Mouse (Mus musculus) ES-E14 (cell line): ENCODE data around the gene Olfr1437. TPM values are rescaled to one million over a fixed set of nuclear protein-coding genes. Genes with fewer than 3 reads are reported as not detected.
"Not testable (repeated sequence)": the region's sequence is repeated elsewhere in the genome, so short reads cannot be mapped to it uniquely, and the experiment has no call there.

Experiments used
- DNase-seq: peaks from one replicate; pipeline ENCODE4 v3.0.0-alpha.2; 2013; ENCODE audit warnings: low read depth, low spot score
- H3K27ac ChIP-seq: 2 replicates; pipeline ENCODE4 v1.5.1; 2012; ENCODE audit warnings: low read depth, mild to moderate bottlenecking, low read length, moderate library complexity, mixed read lengths; ENCODE audit not compliant: poor library complexity, insufficient read depth, severe bottlenecking
- H3K36me3 ChIP-seq: 2 replicates; pipeline ENCODE4 v1.6.1; 2012; ENCODE audit warnings: mild to moderate bottlenecking, low read length, moderate library complexity, mixed read lengths; ENCODE audit not compliant: control insufficient read depth, poor library complexity, insufficient read depth, severe bottlenecking
- H3K4me1 ChIP-seq, 2 experiments: fragments of 150-350 bp in 1 of 2; sonication (generic) in 1 of 2; 2 replicates each; pipeline ENCODE4 v1.6.1; 2012; ENCODE audit warnings: low read length in 2 of 2, mild to moderate bottlenecking in 1 of 2, mixed read lengths in 1 of 2; ENCODE audit not compliant: control insufficient read depth in 2 of 2, insufficient read depth in 2 of 2, poor library complexity in 1 of 2
- H3K4me3 ChIP-seq, 2 experiments: fragments of 150-350 bp in 1 of 2; sonication (generic) in 1 of 2; 2 replicates each; pipeline ENCODE4 v1.5.1; 2012; ENCODE audit warnings: low read length in 2 of 2, low read depth in 1 of 2, mild to moderate bottlenecking in 1 of 2, mixed read lengths in 1 of 2; ENCODE audit not compliant: insufficient read depth in 1 of 2, poor library complexity in 1 of 2, severe bottlenecking in 1 of 2
- H3K9ac ChIP-seq: 2 replicates; pipeline ENCODE4 v1.6.1; 2012; ENCODE audit warnings: low read depth, mild to moderate bottlenecking, low read length, mixed read lengths; ENCODE audit not compliant: poor library complexity, insufficient read depth, severe bottlenecking
- H3K9me3 ChIP-seq: fragments of 150-350 bp; sonication (generic); 2 replicates; pipeline ENCODE4 v1.6.1; 2012; ENCODE audit warnings: low read depth, mild to moderate bottlenecking, low read length; ENCODE audit not compliant: control insufficient read depth, insufficient read depth
- CHD2 ChIP-seq: IDR thresholded peaks from 2 replicates; pipeline ENCODE4 v1.6.1; 2014; ENCODE audit warnings: mild to moderate bottlenecking, low read depth, low read length, inconsistent platforms
- HCFC1 ChIP-seq: IDR thresholded peaks from 2 replicates; pipeline ENCODE4 v1.6.1; 2012; ENCODE audit warnings: low read length, inconsistent platforms, borderline replicate concordance; ENCODE audit not compliant: insufficient read depth
- MAFK ChIP-seq: IDR thresholded peaks from 2 replicates; pipeline ENCODE4 v1.6.1; 2014; ENCODE audit warnings: mild to moderate bottlenecking, low read depth, low read length, inconsistent platforms; ENCODE audit not compliant: insufficient read depth
- ZC3H11A ChIP-seq: IDR thresholded peaks from 2 replicates; pipeline ENCODE4 v1.6.1; 2012; ENCODE audit warnings: low read depth, mild to moderate bottlenecking, inconsistent platforms, low read length, borderline replicate concordance
- ZNF384 ChIP-seq: IDR thresholded peaks from 2 replicates; pipeline ENCODE4 v1.6.1; 2012; ENCODE audit warnings: low read depth, low read length, inconsistent platforms
- in situ Hi-C, 2 experiments: fragments of 600-800 bp; cut with MboI; formaldehyde crosslinking; loops; one replicate each; pipeline ENCODE4 v1.15.1; 2025; ENCODE audit warnings: low sequenced_read_pairs in 2 of 2, inconsistent platforms in 1 of 2; ENCODE audit not compliant: unreplicated experiment in 2 of 2
- total RNA-seq: library from RNA; depleted of rRNA; stranded (reverse); fragments of 300-350 nt; gene quantifications from 2 replicates; pipeline ENCODE4 v1.2.3, GENCODE M21; 2012; rRNA removed

Gene Olfr1437
- total RNA-seq = not detected in 2 replicates

DNA sequence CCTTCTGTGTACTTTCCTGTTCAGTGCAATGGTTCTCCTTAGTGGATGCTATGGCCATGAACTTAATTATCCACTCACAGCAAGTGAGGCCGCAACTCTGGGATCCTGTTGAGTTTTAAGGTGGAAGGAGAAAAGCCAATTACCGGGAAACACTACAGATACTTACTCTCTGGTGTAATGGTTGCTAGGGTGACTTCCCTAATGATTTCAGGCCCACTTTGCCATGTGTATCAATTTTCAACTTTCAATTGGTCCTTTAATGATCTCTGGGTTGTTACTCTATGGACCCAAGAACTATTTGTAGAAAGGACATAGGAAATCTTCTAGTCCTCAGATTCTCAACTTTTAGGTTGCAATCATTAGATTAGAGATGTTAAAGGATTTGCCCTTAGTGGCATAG is at the start of gene Olfr1437:
Olfr1437 (minus strand) TSS at position 101 of the 400 bp plus-strand sequence.
- Histone ChIP-seq H3K9me3 (no peaks in the 10 kb centered on the region), H3K9ac (no peak within 1 kb of the TSS), H3K36me3 (no peaks in the 10 kb centered on the region), H3K4me3 (no peak within 1 kb of the TSS), H3K4me1 (no peaks in the 10 kb centered on the region), H3K27ac (no peak within 1 kb of the TSS)
- no peak for DNase-seq
- TF ChIP-seq HCFC1 (no peak), ZNF384 (no peak), MAFK (no peak), ZC3H11A (no peak), CHD2 (no peak)
- in situ Hi-C loops = no loop called here

DNA sequence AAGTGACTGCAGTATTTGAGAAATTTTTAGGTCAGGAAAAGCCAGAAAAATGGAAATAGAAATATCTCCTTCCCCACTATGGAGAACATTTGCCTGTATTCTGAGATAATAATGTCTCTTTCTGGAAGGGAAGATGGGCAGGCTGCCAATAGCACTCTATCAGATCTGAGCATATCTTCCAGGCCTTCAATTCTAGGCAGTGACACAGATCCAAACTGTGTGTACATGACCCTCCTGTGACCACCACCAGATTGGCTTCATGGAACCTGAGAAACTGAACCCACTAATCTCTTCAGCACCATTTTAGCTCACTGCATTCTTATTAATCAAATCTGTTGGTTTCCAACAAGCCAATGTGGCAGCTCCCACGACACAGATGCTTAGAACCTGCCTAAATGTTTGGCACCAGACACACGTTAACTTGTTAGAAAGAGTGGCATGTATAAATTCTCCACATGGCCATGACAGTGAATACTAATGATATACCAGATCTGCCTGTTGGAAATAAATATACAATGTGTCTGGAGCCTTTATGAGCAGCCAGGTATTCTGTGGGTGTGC is 49.6 kb upstream of the Olfr1437 start:
- Histone ChIP-seq H3K4me1 (no peaks in the 10 kb centered on the region), H3K9me3 (no peaks in the 10 kb centered on the region), H3K4me3 (no peak overlapping the region), H3K27ac (no peak overlapping the region), H3K9ac (no peak overlapping the region), H3K36me3 (no peaks in the 10 kb centered on the region)
- no peak for DNase-seq
- in situ Hi-C loops = no loop called here
- TF ChIP-seq ZNF384 (no peak), ZC3H11A (no peak), MAFK (no peak), HCFC1 (no peak), CHD2 (no peak)

DNA sequence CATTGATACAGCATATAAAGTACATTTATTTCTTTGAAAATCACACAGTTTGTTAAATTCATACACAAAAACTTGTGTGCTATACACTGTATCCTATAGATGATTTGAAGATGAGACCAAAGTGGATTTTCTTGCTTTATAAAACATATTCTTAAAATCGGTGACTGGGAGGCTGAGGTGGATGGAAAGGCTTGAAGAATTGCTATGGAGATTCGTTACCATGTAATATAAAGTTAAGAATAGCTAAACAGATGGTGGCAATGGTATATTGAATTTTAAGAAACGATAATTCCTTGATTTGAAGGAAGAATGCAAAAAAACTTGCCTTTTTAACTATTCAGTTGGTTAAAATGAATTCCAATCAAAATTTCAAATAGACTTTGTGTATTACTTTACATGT is 48.1 kb upstream of the Olfr1437 start:
- H3K36me3 ChIP-seq = no peaks in the 10 kb centered on the region
- H3K4me3 ChIP-seq = no peak overlapping the region
- TF ChIP-seq CHD2 (no peak), ZNF384 (no peak)
- H3K27ac ChIP-seq = no peak overlapping the region
- DNase-seq = no peak
- in situ Hi-C loops = no loop called here
- no peaks in the 10 kb centered on the region for H3K9me3 ChIP-seq
- H3K4me1 ChIP-seq = no peaks in the 10 kb centered on the region
- H3K9ac ChIP-seq = no peak overlapping the region

DNA sequence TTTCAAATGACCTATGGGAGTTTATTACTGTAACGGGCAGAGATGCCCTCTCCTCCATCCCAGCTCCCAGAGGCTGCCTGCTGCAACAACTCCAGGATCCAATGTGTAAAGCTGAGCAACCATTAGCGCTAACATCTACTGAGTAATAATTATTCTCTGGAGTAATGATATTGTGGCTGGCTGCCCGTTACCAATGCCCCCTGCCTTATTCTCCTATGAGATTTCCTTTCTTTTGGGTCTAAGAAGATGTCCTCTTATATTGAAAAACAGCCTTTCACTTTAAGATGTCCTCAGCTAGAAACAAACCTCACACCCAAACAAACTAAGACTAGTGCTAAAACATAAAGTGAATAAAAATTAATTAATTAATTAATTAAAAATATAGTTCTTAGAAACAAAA is 10.9 kb upstream of the Olfr1437 start, which contains the start of gene Olfr1438-ps1:
Olfr1438-ps1 (minus strand) TSS at position 101 of the 400 bp plus-strand sequence.
- no peak for DNase-seq
- TF ChIP-seq CHD2 (no peak), MAFK (no peak), ZC3H11A (no peak), ZNF384 (no peak), HCFC1 (no peak)
- Histone ChIP-seq H3K9me3 (no peaks in the 10 kb centered on the region), H3K4me1 (no peaks in the 10 kb centered on the region), H3K36me3 (no peaks in the 10 kb centered on the region), H3K27ac (no peak within 1 kb of the TSS), H3K9ac (no peak within 1 kb of the TSS), H3K4me3 (no peak within 1 kb of the TSS)
- in situ Hi-C loops = no loop called here

DNA sequence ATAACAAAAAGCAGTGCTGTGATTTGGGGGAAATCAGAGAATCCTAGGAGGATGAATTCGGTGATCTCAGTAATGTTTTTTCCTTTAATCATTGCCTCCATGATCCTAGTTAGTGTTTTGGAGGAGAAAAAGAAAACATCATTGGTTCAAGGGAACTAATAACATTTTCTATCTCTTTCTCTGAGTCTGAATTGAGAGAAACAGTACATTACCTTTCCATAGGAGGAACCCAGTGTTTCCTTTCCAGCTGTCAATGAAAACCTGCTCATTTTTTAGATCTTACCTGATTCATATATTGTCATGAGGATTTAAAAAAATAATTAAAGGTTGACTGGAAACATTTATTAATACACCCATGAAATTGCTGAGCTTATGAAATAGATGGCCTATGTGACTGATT is 25.9 kb downstream of the Olfr1437 start, which contains the start of gene Olfr1436:
Olfr1436 (minus strand) TSS at position 101 of the 400 bp plus-strand sequence.
- H3K4me3 ChIP-seq, H3K9ac ChIP-seq, H3K9me3 ChIP-seq, DNase-seq, H3K27ac ChIP-seq, H3K36me3 ChIP-seq, H3K4me1 ChIP-seq, in situ Hi-C loops: not testable (repeated sequence)
